Mouse (Mus musculus) liver, postnatal 0 days (tissue): ENCODE results near the gene Cth.
A peak's percentile ranks its signal among the peaks of the same experiment; 100 is the strongest.

Experiments used
- CTCF ChIP-seq: sonication (generic); IDR thresholded peaks from 2 replicates; pipeline ENCODE4 v1.5.1; 2016; ENCODE audit warnings: antibody characterized with exemption, low read depth
- EP300 ChIP-seq: IDR thresholded peaks from 2 replicates; pipeline ENCODE4 v1.6.1; 2016; ENCODE audit warnings: antibody characterized with exemption, low read depth, mild to moderate bottlenecking

- no peak for TF ChIP-seq CTCF
- peak; percentile 70 for TF ChIP-seq EP300
These were observed 4.5 kb upstream of the Cth start for GRCm38 (mm10) chr3:157929417-157929816.
